Comparison of ENCODE assay signal across 21 mouse cellular contexts in genomic region chr2:65828699-65829098, GRCm38 (mm10). TPM values are rescaled to one million over a fixed set of nuclear protein-coding genes. Genes with fewer than 3 reads are reported as not detected.
"Had no signal": no experiment of that assay in that cellular context is flagged by ENCODE, and none has a peak within 500 bp of the region (broad histone marks: within the 10 kb centered on the region; RNA-seq: fewer than 3 reads in every experiment).

No protein-coding gene starts in this region.

- H3K4me2 ChIP-seq: lung, embryonic 15.5 days; midbrain, embryonic 11.5 days; midbrain, embryonic 13.5 days; midbrain, embryonic 15.5 days; neural tube, embryonic 12.5 days; stomach, embryonic 15.5 days had no signal

- H3K27ac ChIP-seq: lung, embryonic 15.5 days; macrophage; midbrain, embryonic 13.5 days; midbrain, embryonic 15.5 days; neural tube, embryonic 12.5 days; stomach, embryonic 15.5 days; stomach, postnatal 0 days had no signal

- ATAC-seq: lung, postnatal 0 days; midbrain, embryonic 13.5 days; midbrain, embryonic 15.5 days had no signal

- H3K36me3 ChIP-seq: lung, embryonic 15.5 days; midbrain, embryonic 13.5 days; midbrain, embryonic 15.5 days; neural tube, embryonic 12.5 days; stomach, embryonic 15.5 days had no signal

- H3K9ac ChIP-seq: lung, embryonic 15.5 days; midbrain, embryonic 13.5 days; midbrain, embryonic 15.5 days; neural tube, embryonic 12.5 days; stomach, embryonic 15.5 days had no signal

- DNase-seq: lung, adult 2 months; lung, postnatal 14 days; lung, postnatal 36 days; right cerebral cortex, postnatal 14 days; thymus, adult 2 months; thymus, postnatal 25 days; thymus, postnatal 4 days had no signal

- H3K27me3 ChIP-seq: lung, embryonic 15.5 days; megakaryocyte, embryonic 14.5 days; midbrain, embryonic 13.5 days; midbrain, embryonic 15.5 days; neural tube, embryonic 12.5 days; stomach, embryonic 15.5 days had no signal

- H3K4me1 ChIP-seq: lung, embryonic 15.5 days; megakaryocyte, embryonic 14.5 days; midbrain, embryonic 13.5 days; midbrain, embryonic 15.5 days; neural tube, embryonic 12.5 days; stomach, embryonic 15.5 days had no signal

- H3K4me3 ChIP-seq: lung, embryonic 15.5 days; megakaryocyte, embryonic 14.5 days; midbrain, embryonic 13.5 days; midbrain, embryonic 15.5 days; neural tube, embryonic 12.5 days; stomach, embryonic 15.5 days had no signal

- H3K9me3 ChIP-seq: lung, embryonic 15.5 days; megakaryocyte, embryonic 14.5 days; midbrain, embryonic 13.5 days; midbrain, embryonic 15.5 days; neural tube, embryonic 12.5 days; stomach, embryonic 15.5 days had no signal

RNA-seq across cellular contexts. Expression of gene Csrnp3, which starts 16.9 kb away (rescaled TPM):
- total RNA-seq: megakaryocyte progenitor cell, adult 5-6 weeks; monocyte, adult 5-6 weeks; neutrophil, adult 5-6 weeks had no signal
- polyA plus RNA-seq: macrophage; spleen, adult 2 months had no signal
